Mouse (Mus musculus) neural tube, embryonic 13.5 days (tissue): Measurements from ENCODE around the gene Tmbim6. TPM values are rescaled to one million over a fixed set of nuclear protein-coding genes. Genes with fewer than 3 reads are reported as not detected.

ENCODE experiments used
- ATAC-seq: fragments of 200-750 bp; cut with Nextera tagmentation; 2 replicates; pipeline ENCODE4 v1.8.0; 2017; ENCODE audit warnings: low read depth, mild to moderate bottlenecking, moderate TSS enrichment, moderate library complexity
- H3K27ac ChIP-seq: fragments of 300-500 bp; sonication (generic); replicated peaks from 2 replicates; pipeline ENCODE4 v1.5.1; 2015; ENCODE audit warnings: moderate library complexity, mild to moderate bottlenecking, inconsistent platforms
- H3K27me3 ChIP-seq: fragments of 300-500 bp; sonication (generic); 2 replicates; pipeline ENCODE4 v1.6.1; 2015; ENCODE audit warnings: mild to moderate bottlenecking, inconsistent platforms
- H3K36me3 ChIP-seq: fragments of 300-500 bp; sonication (generic); 2 replicates; pipeline ENCODE4 v1.6.1; 2015; ENCODE audit warnings: mild to moderate bottlenecking, inconsistent platforms
- H3K4me1 ChIP-seq: fragments of 300-500 bp; sonication (generic); replicated peaks from 2 replicates; pipeline ENCODE4 v1.6.1; 2015; ENCODE audit warnings: inconsistent platforms
- H3K4me2 ChIP-seq: fragments of 300-500 bp; sonication (generic); 2 replicates; pipeline ENCODE4 v1.6.1; 2015; ENCODE audit warnings: inconsistent platforms, mild to moderate bottlenecking, moderate library complexity
- H3K4me3 ChIP-seq: fragments of 300-500 bp; sonication (generic); 2 replicates; pipeline ENCODE4 v1.5.1; 2015; ENCODE audit warnings: mild to moderate bottlenecking, inconsistent platforms
- H3K9ac ChIP-seq: fragments of 300-500 bp; sonication (generic); 2 replicates; pipeline ENCODE4 v1.6.1; 2015; ENCODE audit warnings: moderate library complexity, mild to moderate bottlenecking, inconsistent platforms
- H3K9me3 ChIP-seq: fragments of 300-500 bp; sonication (generic); 2 replicates; pipeline ENCODE4 v1.6.1; 2016; ENCODE audit warnings: inconsistent platforms
- WGBS: fragments of 180-500 bp; shearing (Covaris S2); methylation state at CpG from one replicate; pipeline ENCODE4 v1.1.7; 2015; 5-methylcytosine and 5-hydroxymethylcytosine counted together
- polyA plus RNA-seq: library from polyadenylated mRNA; unstranded; fragments of >200 nt; fragmentation: Nextera tagmentation; extraction: Ambion mirVana; gene quantifications from 2 replicates; pipeline ENCODE4 v1.2.1, GENCODE M21; 2015

Tmbim6 gene
- polyA plus RNA-seq, 1 experiment from 2014 or later: 254 TPM

DNA sequence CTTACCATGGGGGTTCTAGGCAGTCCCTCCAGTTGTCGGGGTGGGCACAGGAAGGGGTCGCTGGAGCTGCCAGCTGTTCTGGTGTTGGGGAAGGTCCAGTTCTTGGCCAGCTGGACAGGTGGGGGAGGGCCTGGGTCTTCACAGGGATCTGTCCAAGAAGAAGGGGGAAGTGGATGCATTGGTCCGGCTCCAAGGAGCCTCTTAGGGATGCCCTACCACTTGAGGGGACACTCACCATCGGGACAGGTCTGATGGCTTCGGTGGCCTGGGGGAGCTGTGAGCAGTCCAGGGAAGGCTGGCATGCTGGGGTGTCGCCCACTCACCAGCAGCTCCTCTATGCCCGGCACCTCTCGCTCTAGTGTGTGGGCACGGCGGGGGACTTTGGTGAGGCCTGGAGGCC is 30.4 kb downstream of the Tmbim6 start:
- no peak for ATAC-seq
- H3K9ac ChIP-seq: no peak overlapping the region
- no peaks in the 10 kb centered on the region for H3K9me3 ChIP-seq
- no peak overlapping the region for H3K27ac ChIP-seq
- no peak overlapping the region for H3K4me3 ChIP-seq
- H3K4me2 ChIP-seq: no peak overlapping the region
- peaks cover 71% of the 10 kb centered on the region for H3K36me3 ChIP-seq
- peaks cover 14% of the 10 kb centered on the region for H3K4me1 ChIP-seq
- WGBS: 93% methylated on average over 10 of the region's 10 CpGs
- no peaks in the 10 kb centered on the region for H3K27me3 ChIP-seq

DNA sequence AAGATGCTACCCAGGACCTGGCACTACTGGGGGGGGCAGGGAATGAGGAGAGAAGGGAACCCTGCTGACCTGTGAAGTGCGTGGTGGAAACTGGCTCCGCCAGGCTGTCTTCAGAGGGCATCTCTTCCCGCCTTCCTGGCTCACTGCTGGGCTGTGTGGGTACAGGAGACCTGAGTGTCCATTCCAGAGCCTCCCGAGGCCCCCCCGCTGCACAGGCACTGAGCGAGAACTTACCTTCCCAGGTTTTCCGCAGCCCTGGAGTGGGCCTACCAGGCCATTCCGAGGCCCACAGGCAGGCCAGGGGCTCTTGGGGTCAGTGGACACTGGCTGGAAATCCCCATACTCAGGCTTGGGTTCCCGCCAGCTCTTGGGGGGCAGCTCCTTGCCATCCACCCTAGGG is 31.2 kb downstream of the Tmbim6 start:
- Histone ChIP-seq H3K9me3 (no peaks in the 10 kb centered on the region), H3K9ac (0 out of 2 replicates have a peak overlapping the region, but pooled peaks have one; percentile 26), H3K4me2 (no peak overlapping the region), H3K27me3 (no peaks in the 10 kb centered on the region), H3K4me3 (no peak overlapping the region), H3K4me1 (peaks cover 14% of the 10 kb centered on the region), H3K27ac (no peak overlapping the region), H3K36me3 (peaks cover 77% of the 10 kb centered on the region)
- 90% methylated on average over 9 of the region's 9 CpGs for WGBS
- ATAC-seq: no peak

DNA sequence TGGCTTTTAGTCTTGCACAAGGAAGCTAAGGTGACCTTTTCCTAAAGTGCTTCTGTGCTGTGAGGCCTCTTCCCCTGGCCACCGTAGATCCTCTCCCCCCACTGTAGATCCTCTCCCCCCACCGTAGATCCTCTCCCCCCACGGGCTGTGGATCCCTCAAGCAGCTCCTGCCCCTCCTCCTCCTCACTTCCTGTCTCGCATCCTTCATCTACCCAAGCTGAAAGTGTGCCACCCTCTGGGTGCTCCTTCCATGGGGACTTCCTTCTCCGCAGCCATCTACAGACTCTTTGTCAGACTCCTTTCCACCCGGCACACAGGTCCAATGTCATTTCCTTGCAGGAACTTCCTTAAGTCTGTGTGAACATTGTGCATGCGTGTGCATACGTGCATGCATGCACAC is 37.7 kb downstream of the Tmbim6 start:
- Histone ChIP-seq H3K36me3 (peaks cover 82% of the 10 kb centered on the region), H3K27me3 (no peaks in the 10 kb centered on the region), H3K4me3 (no peak overlapping the region), H3K9ac (no peak overlapping the region), H3K27ac (no peak overlapping the region), H3K4me2 (no peak overlapping the region), H3K9me3 (no peaks in the 10 kb centered on the region), H3K4me1 (peaks cover 13% of the 10 kb centered on the region)
- ATAC-seq: no peak
- 87% methylated on average over 8 of the region's 8 CpGs for WGBS

DNA sequence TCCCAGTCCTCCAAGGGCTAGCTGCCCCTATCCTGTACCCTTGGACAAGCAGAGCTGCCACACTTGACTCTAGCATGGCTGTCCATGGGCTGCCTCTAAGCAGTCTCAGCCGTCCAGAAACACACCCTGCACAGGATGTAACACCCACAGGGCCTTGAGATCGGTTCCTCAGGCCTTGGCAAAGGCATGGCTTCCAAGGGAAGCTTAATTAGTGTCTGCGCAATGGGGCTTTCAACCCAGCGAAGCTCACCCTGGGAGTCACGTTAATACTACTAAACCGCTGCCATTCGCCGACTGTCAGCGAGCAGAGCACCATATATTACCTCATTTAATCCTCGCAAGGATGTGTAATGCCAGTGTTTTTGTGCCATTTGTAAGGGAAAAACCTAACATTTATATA is 38.4 kb downstream of the Tmbim6 start:
- Histone ChIP-seq H3K27me3 (no peaks in the 10 kb centered on the region), H3K9ac (no peak overlapping the region), H3K4me1 (peaks cover 18% of the 10 kb centered on the region), H3K4me2 (no peak overlapping the region), H3K9me3 (no peaks in the 10 kb centered on the region), H3K4me3 (no peak overlapping the region), H3K27ac (no peak overlapping the region), H3K36me3 (peaks cover 75% of the 10 kb centered on the region)
- ATAC-seq: no peak
- 89% methylated on average over 10 of the region's 10 CpGs for whole genome bisulfite sequencing

DNA sequence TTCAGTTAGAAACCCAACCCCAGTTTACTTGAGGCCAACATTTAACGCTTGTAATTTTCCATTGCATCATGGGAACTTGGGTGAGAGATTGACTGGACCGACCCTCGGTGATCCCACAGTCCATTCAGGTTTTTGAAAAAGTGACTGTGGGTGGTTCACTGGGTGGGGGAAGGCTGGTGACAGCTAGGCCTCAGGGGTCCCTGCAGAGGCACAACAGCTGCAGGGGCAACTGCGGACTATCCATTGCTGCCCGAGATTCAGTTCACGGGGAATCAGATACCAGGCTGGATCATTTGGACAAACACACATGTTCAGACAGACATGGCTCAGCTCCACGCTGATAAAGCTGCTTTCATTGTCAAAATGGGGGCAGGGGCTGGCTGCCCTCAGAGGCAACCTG is 38.8 kb downstream of the Tmbim6 start:
- Histone ChIP-seq H3K27me3 (no peaks in the 10 kb centered on the region), H3K4me1 (peaks cover 22% of the 10 kb centered on the region), H3K27ac (no peak overlapping the region), H3K4me2 (no peak overlapping the region), H3K9me3 (no peaks in the 10 kb centered on the region), H3K9ac (no peak overlapping the region), H3K4me3 (no peak overlapping the region), H3K36me3 (peaks cover 72% of the 10 kb centered on the region)
- WGBS: 82% methylated on average over 7 of the region's 7 CpGs
- no peak for ATAC-seq

DNA sequence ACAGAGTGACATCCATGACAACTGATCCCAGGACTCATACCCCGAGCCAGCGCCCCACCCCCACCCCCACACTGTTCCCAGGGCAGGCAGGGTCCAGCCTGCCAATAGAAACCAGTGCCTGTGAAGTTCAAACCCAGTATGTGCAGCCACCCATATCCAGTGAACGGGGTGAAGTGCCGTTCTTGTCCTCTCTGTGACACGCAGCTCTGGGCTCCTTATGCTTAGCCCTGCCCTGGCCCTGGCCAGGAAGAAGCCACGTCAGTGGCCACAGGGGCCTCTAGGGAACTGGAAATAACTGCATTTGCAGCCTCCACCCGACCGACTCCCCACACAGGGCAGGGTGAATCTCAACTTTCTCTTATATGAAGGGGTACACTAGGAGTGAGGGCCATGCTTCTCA is 39.3 kb downstream of the Tmbim6 start:
- peaks cover 27% of the 10 kb centered on the region for H3K4me1 ChIP-seq
- H3K27me3 ChIP-seq: no peaks in the 10 kb centered on the region
- 74% methylated on average over 8 of the region's 8 CpGs for whole genome bisulfite sequencing
- no peak overlapping the region for H3K9ac ChIP-seq
- no peak overlapping the region for H3K27ac ChIP-seq
- peaks cover 72% of the 10 kb centered on the region for H3K36me3 ChIP-seq
- no peak overlapping the region for H3K4me3 ChIP-seq
- H3K9me3 ChIP-seq: no peaks in the 10 kb centered on the region
- H3K4me2 ChIP-seq: no peak overlapping the region
- ATAC-seq: no peak

DNA sequence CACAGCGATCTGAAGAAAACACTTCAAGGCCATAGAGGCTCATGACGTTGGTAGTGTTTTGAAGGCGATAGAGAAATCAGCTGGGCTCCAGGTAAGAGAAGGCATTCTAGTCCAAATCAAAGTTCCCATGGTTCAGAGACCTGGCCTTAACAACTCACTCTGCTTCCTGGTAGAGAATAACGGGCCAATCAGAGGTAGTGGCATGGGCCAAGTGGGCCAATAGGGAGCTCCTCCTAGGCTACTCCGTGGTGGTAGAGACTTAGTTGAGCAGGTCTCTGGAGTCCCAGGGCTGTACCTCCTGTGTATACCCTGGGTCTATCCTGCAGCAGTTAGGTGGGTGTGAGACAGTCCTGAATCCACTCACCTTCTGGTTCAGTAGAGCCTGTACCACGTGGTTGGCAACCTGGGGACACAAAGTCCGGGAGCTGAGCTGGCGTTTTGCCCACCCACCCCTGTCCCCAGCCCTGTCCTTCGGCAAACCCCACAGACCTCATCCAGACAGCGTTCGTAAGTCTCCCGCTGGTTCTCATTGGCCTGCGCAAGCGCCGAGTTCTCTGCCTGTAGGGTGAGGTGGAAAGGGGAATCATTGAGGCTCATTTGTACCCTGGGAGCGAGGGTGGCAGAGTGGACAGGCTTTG is 40.5 kb downstream of the Tmbim6 start:
- Histone ChIP-seq H3K9ac (no peak overlapping the region), H3K36me3 (peaks cover 66% of the 10 kb centered on the region), H3K27me3 (no peaks in the 10 kb centered on the region), H3K4me3 (no peak overlapping the region), H3K9me3 (no peaks in the 10 kb centered on the region), H3K4me2 (no peak overlapping the region), H3K27ac (no peak overlapping the region), H3K4me1 (peaks cover 32% of the 10 kb centered on the region)
- no peak for ATAC-seq
- 90% methylated on average over 16 of the region's 16 CpGs for WGBS

DNA sequence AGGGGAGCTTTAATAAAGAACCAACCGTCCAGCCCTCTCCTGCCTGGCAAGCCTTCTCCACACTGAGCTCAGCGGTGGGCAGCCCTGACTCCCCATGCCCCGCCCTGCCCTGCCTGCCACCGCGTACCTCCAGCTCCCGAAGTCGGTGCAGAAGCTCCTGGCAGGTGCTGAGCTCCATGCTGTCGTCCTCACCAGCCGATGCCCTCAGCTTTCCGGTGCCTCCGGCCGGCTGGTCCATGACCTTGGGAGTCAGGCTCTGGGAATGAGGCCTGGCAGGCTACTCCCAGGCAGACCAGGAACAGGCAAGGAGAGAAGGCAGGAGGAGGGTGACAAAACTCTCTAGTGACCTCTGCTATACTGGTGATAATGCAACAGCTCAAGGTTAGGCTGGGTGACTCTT is 41.2 kb downstream of the Tmbim6 start:
- Histone ChIP-seq H3K9me3 (no peaks in the 10 kb centered on the region), H3K9ac (no peak overlapping the region), H3K4me2 (no peak overlapping the region), H3K27ac (no peak overlapping the region), H3K36me3 (peaks cover 67% of the 10 kb centered on the region), H3K27me3 (no peaks in the 10 kb centered on the region), H3K4me1 (peaks cover 39% of the 10 kb centered on the region), H3K4me3 (no peak overlapping the region)
- WGBS: 87% methylated on average over 12 of the region's 12 CpGs
- no peak for ATAC-seq

DNA sequence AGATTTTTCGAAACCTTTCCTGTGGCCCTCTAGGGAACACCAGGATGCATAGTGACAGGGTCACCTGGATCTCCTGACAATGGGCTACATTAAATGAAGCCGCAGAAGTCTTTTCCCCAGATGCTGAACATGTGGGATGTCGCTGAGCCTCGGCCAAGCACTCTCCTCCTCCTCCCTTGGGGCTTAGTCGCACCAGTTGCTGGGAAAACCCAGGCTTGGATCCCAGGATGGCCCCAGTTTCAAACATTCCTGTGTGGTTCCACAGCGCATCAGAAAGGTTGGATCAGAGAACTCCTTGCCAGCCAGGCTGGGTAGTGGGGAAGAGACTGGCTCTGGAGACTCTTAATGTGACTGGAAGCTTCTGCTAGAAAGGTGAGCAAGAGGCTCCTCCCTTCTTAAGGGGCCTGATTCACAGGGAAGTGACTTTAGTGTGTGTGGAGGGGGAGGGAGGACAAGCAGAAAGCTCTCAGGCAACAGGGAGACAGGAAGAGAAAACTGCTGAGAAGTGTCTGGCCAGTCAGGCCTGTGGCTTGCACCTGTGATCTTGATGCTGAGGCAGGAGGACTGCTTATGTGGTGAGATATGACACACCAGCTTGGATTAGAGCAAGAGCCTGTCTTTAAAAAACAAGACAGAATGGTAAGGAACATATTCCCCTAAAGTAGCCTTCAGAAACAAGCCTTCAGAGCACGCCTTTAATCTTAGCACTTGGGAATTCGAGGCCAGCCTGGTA is 46.5 kb downstream of the Tmbim6 start:
- Histone ChIP-seq H3K4me2 (no peak overlapping the region), H3K9ac (no peak overlapping the region), H3K27ac (no peak overlapping the region), H3K36me3 (peaks cover 22% of the 10 kb centered on the region), H3K4me1 (peaks cover 78% of the 10 kb centered on the region), H3K27me3 (no peaks in the 10 kb centered on the region), H3K4me3 (no peak overlapping the region), H3K9me3 (no peaks in the 10 kb centered on the region)
- no peak for ATAC-seq
- WGBS: 78% methylated on average over 8 of the region's 8 CpGs

DNA sequence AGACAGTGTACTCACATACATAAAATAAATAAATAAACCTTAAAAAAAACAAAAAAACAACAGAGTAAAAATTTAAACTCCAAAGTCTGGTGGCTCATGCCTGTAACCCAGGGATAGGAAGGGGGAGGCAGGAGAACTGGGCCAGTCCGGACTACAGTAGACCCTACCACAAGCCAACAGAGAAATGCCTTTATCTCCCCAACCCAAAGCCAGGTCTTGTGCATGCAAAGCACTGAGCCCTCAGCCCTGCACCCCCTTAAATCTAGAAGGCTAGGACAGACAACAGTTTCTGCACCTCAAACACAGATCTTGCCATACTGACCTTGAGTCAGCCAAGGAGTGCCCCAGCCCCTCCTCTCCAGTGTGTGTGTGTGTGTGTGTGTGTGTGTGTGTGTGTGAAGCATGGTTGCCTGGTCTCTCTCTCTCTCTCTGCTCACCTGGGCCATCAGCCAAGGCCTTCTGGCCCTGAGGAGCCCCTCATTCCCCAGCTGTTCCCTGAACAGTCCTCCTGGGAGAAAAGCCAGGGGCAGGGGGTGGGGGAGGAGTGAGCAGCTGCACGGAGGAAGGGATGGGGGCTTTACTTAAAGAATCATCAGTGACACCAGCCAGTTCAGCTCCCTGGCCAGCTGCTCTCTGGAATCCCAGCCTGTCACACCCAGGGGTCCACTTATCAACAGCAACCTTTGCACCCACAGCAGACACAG is 47.6 kb downstream of the Tmbim6 start:
- ATAC-seq: peak; percentile 84
- peak overlapping the region; percentile 76 for H3K27ac ChIP-seq
- no peak overlapping the region for H3K4me2 ChIP-seq
- H3K27me3 ChIP-seq: no peaks in the 10 kb centered on the region
- peak overlapping the region; percentile 27 for H3K9ac ChIP-seq
- H3K36me3 ChIP-seq: peaks cover 22% of the 10 kb centered on the region
- 43% methylated on average over 2 of the region's 2 CpGs for WGBS
- no peak overlapping the region for H3K4me3 ChIP-seq
- peaks cover 70% of the 10 kb centered on the region for H3K4me1 ChIP-seq
- no peaks in the 10 kb centered on the region for H3K9me3 ChIP-seq

DNA sequence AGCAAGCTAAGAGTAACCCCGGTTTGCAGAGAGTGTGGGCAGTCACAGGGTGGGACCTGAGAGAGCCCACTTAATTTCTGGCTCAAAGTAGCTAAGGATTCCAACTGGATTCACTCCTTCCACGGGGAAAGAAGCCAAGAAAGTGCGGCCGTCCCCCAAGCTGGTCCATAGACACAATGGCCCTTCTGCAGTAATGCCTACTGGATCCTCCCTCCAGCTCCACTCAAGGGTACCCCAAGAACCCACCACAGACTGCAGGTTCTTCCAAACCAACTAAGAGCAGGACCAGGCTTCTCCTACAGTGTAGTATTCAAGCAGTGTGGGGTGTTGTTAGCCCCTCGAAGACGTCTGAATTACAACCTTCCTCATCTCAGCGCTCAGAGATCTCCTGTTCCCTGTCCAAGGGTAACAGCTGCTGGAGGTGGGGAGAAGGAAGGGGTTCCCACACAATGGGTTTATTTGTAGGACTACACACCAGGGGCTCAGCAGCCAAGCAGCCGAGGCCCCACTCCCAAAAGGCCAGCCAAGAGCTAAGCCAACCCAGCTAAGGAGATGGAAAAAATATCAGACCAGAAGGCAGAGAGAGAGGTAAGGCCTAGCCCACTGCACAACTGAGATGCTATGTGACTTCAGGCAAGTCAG is 48.3 kb downstream of the Tmbim6 start:
- H3K9me3 ChIP-seq: no peaks in the 10 kb centered on the region
- WGBS: 52% methylated on average over 8 of the region's 8 CpGs
- no peaks in the 10 kb centered on the region for H3K27me3 ChIP-seq
- ATAC-seq: peak; percentile 19; the same call in 1 of the 2 replicates
- H3K4me1 ChIP-seq: peaks cover 71% of the 10 kb centered on the region
- peak overlapping the region; percentile 27; the same call in 1 of the 2 replicates for H3K9ac ChIP-seq
- H3K36me3 ChIP-seq: peaks cover 22% of the 10 kb centered on the region
- peak overlapping the region; percentile 76 for H3K27ac ChIP-seq
- no peak overlapping the region for H3K4me2 ChIP-seq
- H3K4me3 ChIP-seq: no peak overlapping the region

DNA sequence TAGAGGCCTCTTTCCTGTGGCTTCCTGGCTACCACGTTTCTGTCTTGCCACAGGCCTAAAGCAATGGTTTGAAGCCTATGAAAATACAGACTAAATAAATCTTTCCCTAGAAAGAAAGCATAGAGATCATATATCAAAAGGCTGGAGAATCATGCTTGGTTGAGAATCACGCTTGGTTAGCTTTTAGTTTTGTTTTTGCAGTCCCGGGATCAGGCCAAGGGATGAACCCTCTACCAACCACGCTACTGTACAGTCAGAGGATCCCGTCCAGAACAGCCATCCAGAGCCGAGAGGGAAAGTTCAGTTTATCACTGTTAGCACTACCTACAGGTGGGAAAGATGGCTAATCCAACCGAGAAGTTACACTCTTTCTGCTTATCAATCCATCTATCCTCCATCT is 49.7 kb downstream of the Tmbim6 start:
- H3K9me3 ChIP-seq: no peaks in the 10 kb centered on the region
- H3K36me3 ChIP-seq: peaks cover 12% of the 10 kb centered on the region
- 71% methylated on average over 7 of the region's 7 CpGs for WGBS
- ATAC-seq: no peak
- H3K27ac ChIP-seq: no peak overlapping the region
- no peak overlapping the region for H3K4me2 ChIP-seq
- no peaks in the 10 kb centered on the region for H3K27me3 ChIP-seq
- no peak overlapping the region for H3K9ac ChIP-seq
- H3K4me3 ChIP-seq: no peak overlapping the region
- H3K4me1 ChIP-seq: peaks cover 63% of the 10 kb centered on the region
